In genomic region chr12:81160831-81161230, GRCm38 (mm10) we compare ENCODE assay signal across 10 mouse cellular contexts.
DNase-seq lines count a peak whose midpoint lies in the region; ATAC-seq and TF ChIP-seq lines count a peak whose summit lies in the region.
"Had no signal": no experiment of that assay in that cellular context is flagged by ENCODE, and none has a peak within 500 bp of the region (broad histone marks: within the 10 kb centered on the region; RNA-seq: fewer than 3 reads in every experiment).

No protein-coding gene starts in this region.

- TF ChIP-seq POLR2A in kidney, adult 2 months (IDR thresholded peaks at IDR 0.05; ENCODE audit: low read depth, low read length) = no peak
- TF ChIP-seq POLR2A in ES-Bruce4 (IDR thresholded peaks at IDR 0.05; ENCODE audit: insufficient read depth, low read length) = no peak

- TF ChIP-seq CTCF in kidney, postnatal 0 days (IDR thresholded peaks at IDR 0.05; ENCODE audit: low read depth) = peak; percentile 36
- TF ChIP-seq CTCF in kidney, adult 2 months (conservative IDR thresholded peaks at IDR 0.05; ENCODE audit: insufficient read depth, insufficient read length, low read depth, low read length) = no peak; the same call in 1 of the 2 replicates
- peak; percentile 68 for TF ChIP-seq CTCF in ES-Bruce4 (IDR thresholded peaks at IDR 0.05; ENCODE audit: low read depth, low read length)

- H3K27me3 ChIP-seq in kidney, postnatal 0 days (ENCODE audit: insufficient read depth, low read length) = 0 out of 2 replicates have a peak, but pooled peaks cover 11% of the 10 kb centered on the region
- no peaks in the 10 kb centered on the region for H3K27me3 ChIP-seq in kidney, adult 2 months (replicated peaks; ENCODE audit: control insufficient read depth, insufficient read depth, low read length)
- no peaks in the 10 kb centered on the region for H3K27me3 ChIP-seq in ES-Bruce4 (ENCODE audit: control insufficient read depth, insufficient read depth, low read length, poor library complexity, severe bottlenecking)
- H3K27me3 ChIP-seq: stomach, embryonic 15.5 days had no signal

- H3K9ac ChIP-seq in kidney, postnatal 0 days (ENCODE audit: low read depth, low read length) = no peak overlapping the region
- no peak overlapping the region for H3K9ac ChIP-seq in ES-Bruce4 (ENCODE audit: low read depth, poor library complexity, severe bottlenecking)
- H3K9ac ChIP-seq: stomach, embryonic 15.5 days had no signal

- H3K36me3 ChIP-seq in kidney, postnatal 0 days (ENCODE audit: insufficient read depth, low read length) = no peaks in the 10 kb centered on the region
- H3K36me3 ChIP-seq in kidney, adult 2 months (ENCODE audit: control insufficient read depth, insufficient read depth, low read length) = no peaks in the 10 kb centered on the region
- no peaks in the 10 kb centered on the region for H3K36me3 ChIP-seq in ES-Bruce4 (ENCODE audit: control insufficient read depth, insufficient read depth, low read length, poor library complexity, severe bottlenecking)
- H3K36me3 ChIP-seq: stomach, embryonic 15.5 days had no signal

- H3K27ac ChIP-seq in kidney, postnatal 0 days = no peak overlapping the region
- no peak overlapping the region for H3K27ac ChIP-seq in kidney, adult 2 months (ENCODE audit: insufficient read depth, low read depth, low read length)
- no peak overlapping the region for H3K27ac ChIP-seq in ES-Bruce4 (ENCODE audit: insufficient read depth, low read length)
- H3K27ac ChIP-seq: stomach, embryonic 15.5 days had no signal

- TF ChIP-seq EP300 in ES-Bruce4 (IDR thresholded peaks at IDR 0.05; ENCODE audit: insufficient read depth, low read depth, low read length) = no peak

- 70% methylated on average over 5 of the region's 5 CpGs for WGBS in kidney, postnatal 0 days
- 63% methylated on average over 5 of the region's 5 CpGs for WGBS in kidney, adult 2 months

- H3K4me3 ChIP-seq in kidney, postnatal 0 days (replicated peaks; ENCODE audit: low read depth, low read length) = no peak overlapping the region
- no peak overlapping the region for H3K4me3 ChIP-seq in kidney, adult 2 months (ENCODE audit: insufficient read depth, low read depth, low read length)
- no peak overlapping the region for H3K4me3 ChIP-seq in ES-Bruce4 (ENCODE audit: low read depth, low read length)
- H3K4me3 ChIP-seq: megakaryocyte, embryonic 14.5 days; stomach, embryonic 15.5 days had no signal

- no peak overlapping the region for H3K4me2 ChIP-seq in kidney, postnatal 0 days (ENCODE audit: low read length)
- H3K4me2 ChIP-seq: stomach, embryonic 15.5 days had no signal

- peaks cover 2% of the 10 kb centered on the region for H3K4me1 ChIP-seq in kidney, postnatal 0 days (replicated peaks; ENCODE audit: insufficient read depth, low read length)
- no peaks in the 10 kb centered on the region for H3K4me1 ChIP-seq in kidney, adult 2 months (ENCODE audit: control insufficient read depth, insufficient read depth, low read length)
- H3K4me1 ChIP-seq in ES-Bruce4 (ENCODE audit: control insufficient read depth, insufficient read depth, low read length) = no peaks in the 10 kb centered on the region
- H3K4me1 ChIP-seq: megakaryocyte, embryonic 14.5 days; stomach, embryonic 15.5 days had no signal

- H3K9me3 ChIP-seq in kidney, postnatal 0 days (replicated peaks; ENCODE audit: low read length) = no peaks in the 10 kb centered on the region
- no peaks in the 10 kb centered on the region for H3K9me3 ChIP-seq in ES-Bruce4 (replicated peaks; ENCODE audit: control insufficient read depth, insufficient read depth, low read length, poor library complexity, severe bottlenecking)
- H3K9me3 ChIP-seq: megakaryocyte, embryonic 14.5 days; stomach, embryonic 15.5 days had no signal

- no peak for ATAC-seq in kidney, postnatal 0 days (replicated peaks; ENCODE audit: low FRiP score, low read depth)

- DNase-seq in kidney, postnatal 0 days (ENCODE audit: low spot score) = peak; percentile 3
- no peak for DNase-seq in kidney, adult 2 months
- DNase-seq in 416B (ENCODE audit: low read depth) = peak; percentile 16
- DNase-seq in embryo, embryonic 10 days (ENCODE audit: low spot score) = peak; percentile 68
- no peak for DNase-seq in urinary bladder, postnatal 36 days (ENCODE audit: low spot score in 2 of 2)
- DNase-seq in heart, postnatal 36 days = no peak
- DNase-seq in MN1 (ENCODE audit: low spot score) = no peak

- intact Hi-C loops in heart, postnatal 36 days (cut with DNase I) = no loop called here

Comparison
In these comparisons a context has a peak if more than half of its experiments do, and no peak if none do; other contexts are left out.
1. DNase-seq: peak in kidney, postnatal 0 days (single experiment), 416B (single experiment) and embryo, embryonic 10 days (single experiment); none in kidney, adult 2 months (single experiment), urinary bladder, postnatal 36 days (0 of 2), heart, postnatal 36 days (0 of 2) and MN1 (single experiment).